Mouse (Mus musculus) erythroblast, embryonic 14.5 days (primary cell): ENCODE results near the gene Slc39a10. TPM values are rescaled to one million over a fixed set of nuclear protein-coding genes. Genes with fewer than 3 reads are reported as not detected.

Experiments used
- H3K27me3 ChIP-seq: 2 replicates; pipeline ENCODE4 v1.6.1; 2012; ENCODE audit warnings: inconsistent platforms; ENCODE audit not compliant: control insufficient read depth
- H3K36me3 ChIP-seq: 2 replicates; pipeline ENCODE4 v1.6.1; 2012; ENCODE audit warnings: mild to moderate bottlenecking, inconsistent platforms; ENCODE audit not compliant: control insufficient read depth
- H3K4me1 ChIP-seq: 2 replicates; pipeline ENCODE4 v1.6.1; 2012; ENCODE audit warnings: inconsistent platforms; ENCODE audit not compliant: control insufficient read depth
- H3K4me3 ChIP-seq: replicated peaks from 2 replicates; pipeline ENCODE3; 2012; ENCODE audit warnings: moderate library complexity, mild to moderate bottlenecking, inconsistent platforms
- H3K9me3 ChIP-seq: 2 replicates; pipeline ENCODE4 v1.6.1; 2012; ENCODE audit warnings: low read length, inconsistent platforms, mixed read lengths; ENCODE audit not compliant: control insufficient read depth
- GATA1 ChIP-seq: IDR thresholded peaks from 2 replicates; pipeline ENCODE4 v1.6.1; 2012; ENCODE audit warnings: low read length, inconsistent platforms, mixed read lengths
- TAL1 ChIP-seq: IDR thresholded peaks from 3 replicates; pipeline ENCODE4 v1.6.1; 2012; ENCODE audit warnings: low read length, inconsistent platforms, mixed read lengths
- polyA plus RNA-seq: library from polyadenylated mRNA; stranded (reverse); fragments of >175 nt; gene quantifications from 2 replicates; pipeline ENCODE4 v1.2.3, GENCODE M21; 2012

The Slc39a10 gene
- 0.01 TPM in 1 of 2 replicates, not detected in the other for polyA plus RNA-seq

DNA sequence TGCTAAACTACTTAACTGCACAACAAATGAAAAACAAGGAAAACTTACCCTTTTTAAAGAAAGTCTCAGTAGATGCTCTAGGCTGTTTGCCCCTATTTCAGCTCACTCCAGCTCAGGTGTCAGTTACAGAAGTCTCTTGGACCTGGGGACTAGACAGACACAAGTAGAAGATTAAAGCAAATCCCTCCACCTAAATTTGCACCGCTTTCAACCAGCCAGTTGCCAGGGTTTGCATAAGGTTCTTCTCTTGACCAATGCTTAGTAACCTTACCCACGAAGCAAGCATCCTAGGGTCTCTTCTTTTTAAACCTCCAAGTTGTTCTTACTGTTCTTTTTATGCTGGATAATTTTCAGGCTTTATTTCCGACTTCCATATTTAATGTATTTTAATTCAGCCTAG is at the start of gene Slc39a10:
Gene Slc39a10, minus strand, starts transcription at position 101 of the 400 bp plus-strand sequence.
- Histone ChIP-seq H3K4me3 (no peak within 1 kb of the TSS), H3K4me1 (no peaks in the 10 kb centered on the region), H3K9me3 (no peaks in the 10 kb centered on the region), H3K36me3 (no peaks in the 10 kb centered on the region), H3K27me3 (no peaks in the 10 kb centered on the region)
- no peak for TF ChIP-seq TAL1
- TF ChIP-seq GATA1 = no peak

DNA sequence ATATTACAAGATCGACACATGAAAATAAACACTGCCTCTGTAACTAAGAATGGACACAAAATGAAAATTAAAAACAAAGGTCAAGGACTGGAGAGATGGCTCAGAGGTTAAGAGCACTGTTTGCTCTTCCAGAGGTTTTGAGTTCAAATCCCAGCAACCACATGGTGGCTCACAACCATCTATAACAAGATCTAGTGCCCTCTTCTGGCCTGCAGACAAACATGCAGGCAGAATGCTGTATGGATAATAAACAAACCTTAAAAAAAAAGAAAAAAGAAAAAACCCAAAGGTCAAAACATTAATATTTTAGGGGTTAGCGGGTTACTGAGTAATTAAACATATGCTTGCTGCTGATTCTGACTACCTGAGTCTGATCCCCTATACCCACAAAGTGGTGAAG is 46.6 kb upstream of the Slc39a10 start:
- no peaks in the 10 kb centered on the region for H3K4me1 ChIP-seq
- no peaks in the 10 kb centered on the region for H3K36me3 ChIP-seq
- TF ChIP-seq TAL1 (no peak), GATA1 (no peak)
- H3K4me3 ChIP-seq = no peak overlapping the region
- peaks cover 4% of the 10 kb centered on the region; the same call in 1 of the 2 replicates for H3K9me3 ChIP-seq
- no peaks in the 10 kb centered on the region for H3K27me3 ChIP-seq

DNA sequence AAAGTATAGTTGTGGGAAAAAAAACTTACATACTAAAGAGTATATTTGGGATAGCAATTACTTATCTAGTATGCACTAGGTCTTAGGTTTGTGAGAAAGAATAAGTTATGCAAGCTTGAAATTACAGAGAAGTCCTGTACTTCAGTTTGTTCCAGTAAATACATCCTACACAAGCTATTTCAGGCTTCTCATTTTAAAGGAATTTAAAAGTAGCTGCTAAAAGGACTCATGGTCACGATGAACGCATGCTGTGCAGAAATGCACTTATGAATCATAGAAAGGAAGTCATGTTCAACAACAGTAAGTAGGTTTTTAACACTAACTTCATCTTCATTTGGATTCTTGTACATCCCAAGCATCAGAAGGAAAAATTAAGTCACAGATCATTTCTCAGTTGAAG is 45.0 kb upstream of the Slc39a10 start:
- no peaks in the 10 kb centered on the region for H3K4me1 ChIP-seq
- no peak for TF ChIP-seq TAL1
- TF ChIP-seq GATA1 = no peak
- no peaks in the 10 kb centered on the region for H3K27me3 ChIP-seq
- H3K9me3 ChIP-seq = peaks cover 4% of the 10 kb centered on the region; the same call in 1 of the 2 replicates
- H3K4me3 ChIP-seq = no peak overlapping the region
- H3K36me3 ChIP-seq = no peaks in the 10 kb centered on the region

DNA sequence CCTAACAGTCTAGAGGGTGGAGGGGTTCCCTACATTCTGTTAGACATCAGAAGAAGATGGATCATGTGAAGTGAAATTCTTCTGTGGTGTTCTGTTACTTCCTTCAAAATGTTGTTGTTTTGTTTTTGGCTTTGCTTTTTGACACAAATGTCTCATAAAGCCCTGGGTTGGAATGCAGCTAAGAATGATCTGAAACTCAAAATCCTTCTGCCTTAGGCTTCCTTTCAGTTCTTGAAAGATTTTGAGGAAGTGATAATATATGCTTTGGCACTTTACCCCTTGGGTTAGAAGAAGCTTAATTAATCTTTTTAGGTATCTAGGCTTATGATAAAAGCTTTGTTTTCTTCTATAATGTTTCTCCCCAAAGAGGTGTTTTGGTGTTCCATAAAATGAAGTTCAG is 34.5 kb upstream of the Slc39a10 start:
- no peak overlapping the region for H3K4me3 ChIP-seq
- no peak for TF ChIP-seq GATA1
- TF ChIP-seq TAL1 = no peak
- H3K9me3 ChIP-seq = no peaks in the 10 kb centered on the region
- H3K36me3 ChIP-seq = no peaks in the 10 kb centered on the region
- no peaks in the 10 kb centered on the region for H3K27me3 ChIP-seq
- no peaks in the 10 kb centered on the region for H3K4me1 ChIP-seq

DNA sequence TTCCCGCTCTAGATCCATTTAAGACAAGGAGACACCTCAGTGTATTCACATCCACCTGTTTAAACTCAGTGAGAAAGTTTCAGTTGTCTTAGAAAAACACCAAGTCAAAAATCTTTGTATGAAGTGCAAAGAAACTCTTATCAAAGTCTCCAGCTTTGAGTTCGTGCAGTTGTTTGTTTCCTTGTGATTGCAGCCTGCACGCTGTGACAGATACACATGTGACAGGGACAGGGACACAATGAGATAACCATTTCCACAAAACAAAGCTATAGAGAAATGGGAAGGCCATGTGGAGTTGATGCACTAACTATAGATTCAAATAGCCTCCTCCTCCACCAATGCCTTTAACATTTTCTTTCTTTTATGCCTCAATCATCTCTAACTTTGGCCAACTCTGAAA is 33.6 kb upstream of the Slc39a10 start:
- Histone ChIP-seq H3K27me3 (no peaks in the 10 kb centered on the region), H3K4me3 (no peak overlapping the region), H3K9me3 (no peaks in the 10 kb centered on the region), H3K36me3 (no peaks in the 10 kb centered on the region), H3K4me1 (no peaks in the 10 kb centered on the region)
- TF ChIP-seq TAL1 = no peak
- TF ChIP-seq GATA1 = no peak

DNA sequence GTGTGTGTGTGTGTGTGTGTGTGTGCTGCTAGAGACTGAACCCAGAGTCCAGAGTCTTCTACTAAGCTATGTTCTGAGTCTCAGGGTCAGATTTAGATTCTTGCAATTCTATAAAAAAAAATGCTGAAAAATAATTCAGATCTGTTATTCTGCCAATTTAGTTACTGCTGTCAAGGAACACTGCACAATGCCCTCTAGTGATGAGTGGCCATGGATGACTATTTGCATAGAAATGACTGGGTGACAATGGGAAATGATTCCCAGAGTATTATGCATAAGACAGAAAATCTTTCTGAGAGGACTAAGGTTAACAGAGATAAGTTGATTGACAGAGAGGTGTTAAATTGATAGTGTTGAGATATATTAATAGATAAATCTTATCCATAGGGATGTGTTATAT is 32.3 kb upstream of the Slc39a10 start:
- no peaks in the 10 kb centered on the region for H3K9me3 ChIP-seq
- H3K4me3 ChIP-seq = no peak overlapping the region
- H3K36me3 ChIP-seq = no peaks in the 10 kb centered on the region
- H3K27me3 ChIP-seq = no peaks in the 10 kb centered on the region
- no peaks in the 10 kb centered on the region for H3K4me1 ChIP-seq
- TF ChIP-seq TAL1 = no peak
- no peak for TF ChIP-seq GATA1

DNA sequence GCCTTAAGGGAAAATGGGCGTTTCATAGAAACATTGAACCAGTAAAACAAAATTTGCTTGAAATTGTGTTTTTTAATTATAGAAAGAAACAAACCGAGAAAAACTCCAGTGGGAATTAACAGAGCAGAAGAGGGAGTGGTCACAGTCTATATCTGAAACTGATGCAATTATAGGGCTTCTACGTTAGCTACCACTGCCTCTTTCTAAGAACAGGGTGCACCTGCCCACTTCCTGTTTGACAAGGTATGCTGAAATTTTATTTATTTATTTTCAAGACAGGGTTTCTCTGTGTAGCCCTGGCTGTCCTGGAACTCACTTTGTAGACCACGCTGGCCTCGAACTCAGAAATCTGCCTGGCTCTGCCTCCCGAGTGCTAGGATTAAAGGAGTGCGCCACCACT is 30.3 kb upstream of the Slc39a10 start:
- no peaks in the 10 kb centered on the region for H3K4me1 ChIP-seq
- TF ChIP-seq GATA1 (no peak), TAL1 (no peak)
- no peak overlapping the region for H3K4me3 ChIP-seq
- no peaks in the 10 kb centered on the region for H3K27me3 ChIP-seq
- no peaks in the 10 kb centered on the region for H3K9me3 ChIP-seq
- H3K36me3 ChIP-seq = no peaks in the 10 kb centered on the region

DNA sequence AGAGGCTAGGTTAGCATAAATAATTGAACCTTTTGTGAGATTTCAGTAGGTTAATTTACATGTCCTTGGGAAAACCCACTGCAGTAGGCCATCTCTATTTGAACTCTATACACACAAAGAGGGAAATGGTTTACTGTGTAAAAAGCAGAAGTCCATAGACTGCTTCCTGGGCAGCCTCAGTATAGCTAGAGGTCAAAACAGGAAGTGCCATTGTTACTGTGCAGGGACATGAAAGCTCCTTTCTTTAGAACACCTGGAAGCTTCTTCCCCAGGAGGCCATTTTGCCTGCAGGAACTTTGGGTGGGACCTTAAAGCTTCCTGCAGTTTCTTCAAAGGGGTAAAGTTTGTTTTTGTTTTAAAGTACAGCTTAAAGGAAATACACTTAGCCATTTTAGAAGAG is 29.0 kb upstream of the Slc39a10 start:
- no peaks in the 10 kb centered on the region for H3K27me3 ChIP-seq
- H3K36me3 ChIP-seq = no peaks in the 10 kb centered on the region
- no peak overlapping the region for H3K4me3 ChIP-seq
- no peaks in the 10 kb centered on the region for H3K9me3 ChIP-seq
- TF ChIP-seq TAL1 (no peak), GATA1 (no peak)
- H3K4me1 ChIP-seq = no peaks in the 10 kb centered on the region

DNA sequence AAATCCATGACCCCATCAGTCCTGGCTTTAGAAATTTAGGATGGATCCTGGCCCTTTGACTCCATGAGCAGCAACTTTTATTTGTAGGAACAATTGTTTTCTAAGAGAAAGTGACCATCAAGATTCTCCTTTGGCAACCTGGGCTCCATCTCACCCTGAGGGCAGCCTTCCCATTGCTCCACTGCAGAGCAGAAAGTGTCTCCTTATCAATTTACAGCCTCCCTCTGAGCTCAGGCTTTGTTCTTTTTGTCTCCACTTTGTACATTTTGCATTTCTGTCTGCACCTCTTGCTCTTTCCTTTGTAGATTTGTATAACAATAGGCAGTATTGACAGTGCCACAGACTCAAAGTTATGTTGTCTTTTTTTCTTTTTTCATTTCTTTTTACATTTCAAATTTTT is 23.6 kb upstream of the Slc39a10 start:
- Histone ChIP-seq H3K9me3 (peaks cover 3% of the 10 kb centered on the region; the same call in 1 of the 2 replicates), H3K36me3 (no peaks in the 10 kb centered on the region), H3K4me1 (no peaks in the 10 kb centered on the region), H3K27me3 (no peaks in the 10 kb centered on the region), H3K4me3 (no peak overlapping the region)
- no peak for TF ChIP-seq TAL1
- TF ChIP-seq GATA1 = no peak

DNA sequence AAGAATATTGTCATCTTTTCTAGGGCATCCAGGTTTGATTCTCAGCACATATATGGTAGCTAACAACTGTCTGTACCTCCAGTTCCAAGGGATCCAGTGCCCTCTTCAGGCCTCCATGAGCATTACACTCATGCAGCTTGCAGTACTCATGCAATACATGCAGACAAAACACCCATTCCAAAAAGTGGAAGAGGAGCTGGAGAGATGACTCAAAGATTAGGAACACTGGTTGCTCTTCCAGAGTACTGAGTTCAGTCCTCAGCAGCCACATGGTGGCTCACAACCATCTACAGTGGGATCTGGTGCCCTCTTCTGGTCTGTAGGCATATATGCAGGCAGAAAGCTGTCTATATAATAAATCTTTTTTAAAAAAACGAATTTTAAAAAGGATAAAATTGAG is 21.7 kb upstream of the Slc39a10 start:
- Histone ChIP-seq H3K9me3 (peaks cover 3% of the 10 kb centered on the region; the same call in 1 of the 2 replicates), H3K27me3 (no peaks in the 10 kb centered on the region), H3K4me1 (no peaks in the 10 kb centered on the region), H3K4me3 (no peak overlapping the region), H3K36me3 (no peaks in the 10 kb centered on the region)
- no peak for TF ChIP-seq GATA1
- TF ChIP-seq TAL1 = no peak
